Mouse (Mus musculus) B cell, adult (primary cell): ENCODE measurements around the gene Pigm. TPM values are rescaled to one million over a fixed set of nuclear protein-coding genes. Genes with fewer than 3 reads are reported as not detected.

ENCODE experiments used
- total RNA-seq: library from RNA; stranded (reverse); gene quantifications from 4 replicates; pipeline ENCODE4 v1.2.4, GENCODE M21; 2023; ENCODE audit not compliant: inconsistent age

Pigm gene
- 29.2 to 30.4 TPM (median 29.7 TPM) in 4 replicates for total RNA-seq

DNA sequence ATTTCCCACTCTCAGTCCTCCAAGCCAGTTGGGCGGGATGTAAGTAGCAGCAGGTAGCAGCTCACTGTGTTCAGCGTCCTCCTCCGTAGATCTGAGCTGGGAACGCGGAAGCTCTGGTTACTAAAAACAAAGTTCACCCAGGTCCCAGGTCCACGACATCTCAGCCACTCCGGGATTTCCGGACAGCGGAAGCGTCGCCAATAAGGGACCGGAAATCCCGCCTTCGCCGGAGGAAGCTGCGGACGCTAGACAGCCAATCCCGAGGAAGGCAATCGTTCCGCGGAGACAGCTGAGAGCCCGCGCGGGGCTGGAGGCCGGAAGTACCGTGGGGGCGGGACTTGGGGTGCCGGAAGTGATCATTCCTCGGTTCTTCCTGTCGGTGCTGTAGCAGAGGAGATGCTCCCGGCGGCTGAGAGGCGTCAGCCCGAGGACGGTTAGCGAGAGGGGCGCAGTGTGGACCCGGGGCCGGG lies at the start of gene Pigm:
Gene Pigm (plus strand): TSS at position 349 of the 470 bp plus-strand sequence.

DNA sequence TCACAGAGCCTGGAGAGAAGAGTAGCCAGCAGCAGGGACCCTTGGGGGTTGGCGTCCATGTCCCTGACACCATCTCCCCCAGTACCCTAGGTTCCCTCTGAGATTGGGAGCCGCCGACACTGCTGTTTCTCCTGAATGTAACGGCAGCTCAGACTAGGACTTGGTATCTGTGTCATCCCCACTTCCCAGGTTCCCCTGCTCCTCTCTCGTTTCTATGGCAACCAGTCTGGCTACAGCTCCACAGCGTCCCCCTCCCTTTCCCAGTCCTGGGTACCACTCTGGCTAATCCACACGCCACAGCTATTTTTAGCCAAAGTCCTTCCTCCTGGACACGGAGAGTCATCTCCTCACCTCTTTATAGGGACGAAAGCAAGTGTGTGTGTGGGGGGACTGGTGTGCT lies 47.2 kb upstream of the Pigm start, which contains the start of gene Kcnj9:
Gene Kcnj9 (minus strand): TSS at position 188 of the 400 bp plus-strand sequence.

DNA sequence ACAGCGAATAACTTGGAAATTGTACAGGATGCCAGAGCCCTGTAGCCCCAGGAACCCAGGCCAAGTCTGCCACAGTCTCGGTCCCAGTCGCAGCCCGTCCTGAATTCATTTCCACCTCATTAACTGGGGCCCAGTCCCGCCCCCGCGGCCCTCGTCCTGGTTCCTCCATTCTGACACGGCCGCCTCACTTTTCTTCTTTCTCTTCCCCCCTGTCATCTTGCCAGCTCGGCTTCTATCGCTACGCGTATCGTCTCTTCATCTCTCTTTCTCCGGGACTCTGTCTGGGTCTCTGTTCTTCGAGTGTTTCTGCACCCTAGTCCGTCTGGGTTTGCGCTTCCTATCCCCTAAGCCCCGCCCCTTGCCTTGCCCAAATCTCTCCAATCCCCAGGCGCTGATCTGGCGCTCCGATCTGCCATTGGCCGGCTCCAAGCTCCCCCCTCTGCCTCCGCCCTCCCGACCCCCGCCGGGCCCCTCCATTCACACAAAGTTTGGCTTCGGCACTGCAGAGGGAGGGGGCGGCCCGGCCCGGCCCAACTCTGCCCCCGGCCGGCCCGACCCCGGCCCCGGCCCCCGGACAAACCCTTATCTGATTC lies 35.5 kb upstream of the Pigm start, which contains the start of gene Kcnj10:
Gene Kcnj10 (plus strand): TSS at position 482 of the 593 bp plus-strand sequence.

Other genes with a start within 250 kb of the Pigm start
- gene Pex19, start 249.8 kb upstream of the Pigm start, total RNA-seq = 51.9 to 59.8 TPM (median 54.8 TPM) in 4 replicates
- gene Dcaf8, start 228.5 kb upstream of the Pigm start, total RNA-seq = 110 to 119 TPM (median 111 TPM) in 4 replicates
- 23.6 to 27.0 TPM (median 26.1 TPM) in 4 replicates for gene Pea15a, start 169.7 kb upstream of the Pigm start, total RNA-seq
- gene Casq1, start 156.7 kb upstream of the Pigm start, total RNA-seq = not detected in 4 replicates
- not detected in 4 replicates for gene Atp1a4, start 118.1 kb upstream of the Pigm start, total RNA-seq
- gene Igsf8, start 114.9 kb upstream of the Pigm start, total RNA-seq = 24.2 to 34.3 TPM (median 25.5 TPM) in 4 replicates
- gene Atp1a2, start 78.5 kb upstream of the Pigm start, total RNA-seq = 0.10 TPM in 1 of 4 replicates, not detected in the others
- 0.16 TPM in 1 of 4 replicates, not detected in the others for gene Kcnj9, start 47.2 kb upstream of the Pigm start, total RNA-seq
- gene Kcnj10, start 35.3 kb upstream of the Pigm start, total RNA-seq = 0.87 to 2.0 TPM (median 1.2 TPM) in 4 replicates
- 0.78 to 3.9 TPM (median 2.9 TPM) in 4 replicates for gene Slamf9, start 98.8 kb downstream of the Pigm start, total RNA-seq
- gene Igsf9, start 105.2 kb downstream of the Pigm start, total RNA-seq = 7.6 to 12.2 TPM (median 10.3 TPM) in 4 replicates
- 117 to 134 TPM (median 125 TPM) in 4 replicates for gene Tagln2, start 123.5 kb downstream of the Pigm start, total RNA-seq
- 3.6 to 5.2 TPM (median 4.1 TPM) in 4 replicates for gene Cfap45, start 144.3 kb downstream of the Pigm start, total RNA-seq
- not detected in 4 replicates for gene Vsig8, start 179.4 kb downstream of the Pigm start, total RNA-seq
- gene Slamf8, start 214.0 kb downstream of the Pigm start, total RNA-seq = 0.30 to 1.1 TPM (median 0.52 TPM) in 4 replicates
- not detected in 4 replicates for gene Fcrl6, start 226.0 kb downstream of the Pigm start, total RNA-seq